Mouse (Mus musculus) hindbrain, embryonic 14.5 days (tissue): ENCODE measurements around the gene Efhc1. TPM values are rescaled to one million over a fixed set of nuclear protein-coding genes. Genes with fewer than 3 reads are reported as not detected.
A peak's percentile ranks its signal among the peaks of the same experiment; 100 is the strongest.

Experiments
- ATAC-seq: fragments of 200-750 bp; cut with Nextera tagmentation; 2 replicates; pipeline ENCODE4 v1.8.0; 2017; ENCODE audit warnings: moderate number of reproducible peaks, mild to moderate bottlenecking, moderate TSS enrichment, moderate library complexity; ENCODE audit not compliant: low FRiP score
- DNase-seq: peaks from one replicate; pipeline ENCODE4 v3.0.0-alpha.2; 2015; ENCODE audit warnings: low spot score
- H3K27ac ChIP-seq: fragments of 300-500 bp; sonication (generic); 2 replicates; pipeline ENCODE4 v1.5.1; 2014; ENCODE audit warnings: mild to moderate bottlenecking, moderate library complexity
- H3K27me3 ChIP-seq: fragments of 300-500 bp; sonication (generic); 2 replicates; pipeline ENCODE4 v1.6.1; 2014; ENCODE audit warnings: mild to moderate bottlenecking, low read length, mixed read lengths; ENCODE audit not compliant: control insufficient read depth, insufficient read depth
- H3K36me3 ChIP-seq: fragments of 300-500 bp; sonication (generic); replicated peaks from 2 replicates; pipeline ENCODE4 v1.6.1; 2014; ENCODE audit not compliant: control insufficient read depth, insufficient read depth
- H3K4me1 ChIP-seq: fragments of 300-500 bp; sonication (generic); replicated peaks from 2 replicates; pipeline ENCODE4 v1.6.1; 2014; ENCODE audit warnings: antibody characterized with exemption, low read length, mixed read lengths; ENCODE audit not compliant: control insufficient read depth, insufficient read depth
- H3K4me2 ChIP-seq: fragments of 300-500 bp; sonication (generic); replicated peaks from 2 replicates; pipeline ENCODE4 v1.6.1; 2014; ENCODE audit warnings: mild to moderate bottlenecking, moderate library complexity
- H3K4me3 ChIP-seq: fragments of 300-500 bp; sonication (generic); replicated peaks from 2 replicates; pipeline ENCODE4 v1.5.1; 2014; ENCODE audit warnings: mild to moderate bottlenecking, low read length
- H3K9ac ChIP-seq: fragments of 300-500 bp; sonication (generic); 2 replicates; pipeline ENCODE4 v1.6.1; 2014
- H3K9me3 ChIP-seq: fragments of 300-500 bp; sonication (generic); 2 replicates; pipeline ENCODE4 v1.6.1; 2016; ENCODE audit warnings: low read length; ENCODE audit not compliant: control insufficient read depth
- WGBS: fragments of 180-500 bp; shearing (Covaris S2); extraction: QIAGEN DNeasy Blood & Tissue Kit; methylation state at CpG from one replicate; pipeline ENCODE4 v1.1.7; 2014; 5-methylcytosine and 5-hydroxymethylcytosine counted together
- polyA plus RNA-seq: library from polyadenylated mRNA; unstranded; fragments of >200 nt; fragmentation: Nextera tagmentation; extraction: Ambion mirVana; gene quantifications from 2 replicates; pipeline ENCODE4 v1.2.1, GENCODE M21; 2014

Gene Efhc1
- polyA plus RNA-seq, 1 experiment from 2014 or later: 3.5 TPM

DNA sequence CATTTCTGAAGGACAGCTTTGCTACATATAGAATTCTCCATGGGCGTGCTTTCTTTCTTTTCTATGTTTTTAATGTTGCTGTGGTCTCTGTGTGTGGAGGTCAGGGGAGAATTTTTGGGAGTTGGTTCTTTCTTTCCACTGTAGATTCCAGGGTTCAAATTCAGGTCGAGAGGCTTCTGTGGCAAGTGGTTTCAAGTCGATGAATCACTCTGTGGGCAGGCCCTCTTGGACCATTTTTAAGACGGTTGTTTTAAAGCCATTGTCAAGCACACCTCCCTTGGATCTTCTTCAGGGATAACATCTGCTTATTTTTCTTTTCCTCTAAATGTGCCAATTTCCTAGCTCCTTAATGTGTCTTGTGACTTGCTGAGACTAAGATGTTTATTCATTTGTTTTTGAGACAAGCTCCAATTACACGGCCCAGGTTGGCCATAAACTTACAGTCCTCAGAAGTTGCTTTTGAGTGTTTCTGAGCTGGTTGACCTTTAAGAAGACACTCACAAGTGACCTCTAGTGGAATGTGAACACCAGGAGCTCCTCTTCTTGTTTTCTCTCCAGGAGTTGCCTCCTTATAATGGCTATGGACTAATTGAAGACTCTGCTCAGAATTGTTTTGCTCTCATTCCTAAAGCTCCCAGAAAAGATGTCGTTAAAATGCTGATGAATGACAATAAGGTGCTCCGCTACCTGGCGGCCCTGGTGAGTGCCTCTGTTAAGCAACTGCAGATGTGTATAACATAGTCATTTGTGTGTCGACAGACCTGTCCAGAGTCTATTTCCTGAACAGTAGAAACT, 23.1 kb downstream of the Efhc1 start:
- Histone ChIP-seq H3K4me1 (no peaks in the 10 kb centered on the region), H3K27ac (no peak overlapping the region), H3K36me3 (no peaks in the 10 kb centered on the region), H3K4me3 (no peak overlapping the region), H3K9ac (no peak overlapping the region), H3K27me3 (no peaks in the 10 kb centered on the region), H3K4me2 (no peak overlapping the region), H3K9me3 (no peaks in the 10 kb centered on the region)
- no peak for ATAC-seq
- DNase-seq: peak; percentile 18
- WGBS: 81% methylated on average over 9 of the region's 9 CpGs

DNA sequence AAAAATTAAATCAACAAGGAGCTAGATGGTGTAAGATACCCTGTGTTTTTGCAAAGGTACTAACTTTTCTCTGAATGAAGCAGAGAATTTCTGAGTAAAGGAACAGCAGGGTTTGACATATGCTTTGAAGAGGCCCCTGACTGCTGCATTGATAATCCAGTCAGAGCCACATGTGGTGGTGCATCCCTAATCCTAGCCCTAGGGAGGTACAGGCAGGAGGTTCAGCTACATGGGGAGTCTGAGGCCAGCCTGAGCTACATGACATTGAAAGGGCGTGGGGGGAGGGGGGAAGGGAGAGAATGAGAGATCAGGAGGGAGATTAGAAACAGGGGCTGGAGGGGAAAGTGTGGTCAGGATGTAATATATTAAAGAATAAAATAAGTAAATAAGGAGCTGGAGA, 29.1 kb downstream of the Efhc1 start:
- 30% methylated on average over 1 of the region's 1 CpGs for WGBS
- no peak for ATAC-seq
- Histone ChIP-seq H3K4me3 (no peak overlapping the region), H3K4me1 (no peaks in the 10 kb centered on the region), H3K27me3 (no peaks in the 10 kb centered on the region), H3K9me3 (no peaks in the 10 kb centered on the region), H3K9ac (no peak overlapping the region), H3K36me3 (no peaks in the 10 kb centered on the region), H3K27ac (no peak overlapping the region), H3K4me2 (no peak overlapping the region)
- DNase-seq: peak; percentile 19

DNA sequence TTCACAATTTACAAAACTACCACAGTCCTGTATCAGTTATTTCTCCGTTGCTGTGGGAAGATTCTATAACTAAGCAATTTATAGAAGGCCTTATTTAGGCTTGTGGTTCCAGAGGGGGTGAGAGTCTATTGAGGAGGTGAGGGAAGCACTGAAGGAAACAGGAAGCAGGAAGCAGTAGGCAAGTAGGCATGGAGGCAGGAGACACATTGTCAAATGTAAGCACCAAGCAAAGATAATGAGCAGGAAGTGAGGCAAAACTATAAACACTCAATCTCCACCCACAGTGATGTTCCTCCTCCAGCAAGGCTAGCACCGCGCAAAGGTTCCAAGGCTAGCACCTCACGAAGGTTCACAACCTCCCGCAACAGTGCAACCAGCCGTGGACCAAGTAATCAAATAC, 30.3 kb downstream of the Efhc1 start:
- H3K36me3 ChIP-seq: no peaks in the 10 kb centered on the region
- ATAC-seq (no peak), DNase-seq (peak; percentile 16)
- WGBS: 85% methylated on average over 6 of the region's 6 CpGs
- no peaks in the 10 kb centered on the region for H3K4me1 ChIP-seq
- H3K4me2 ChIP-seq: no peak overlapping the region
- no peak overlapping the region for H3K4me3 ChIP-seq
- H3K9me3 ChIP-seq: no peaks in the 10 kb centered on the region
- H3K9ac ChIP-seq: no peak overlapping the region
- H3K27ac ChIP-seq: no peak overlapping the region
- H3K27me3 ChIP-seq: no peaks in the 10 kb centered on the region

DNA sequence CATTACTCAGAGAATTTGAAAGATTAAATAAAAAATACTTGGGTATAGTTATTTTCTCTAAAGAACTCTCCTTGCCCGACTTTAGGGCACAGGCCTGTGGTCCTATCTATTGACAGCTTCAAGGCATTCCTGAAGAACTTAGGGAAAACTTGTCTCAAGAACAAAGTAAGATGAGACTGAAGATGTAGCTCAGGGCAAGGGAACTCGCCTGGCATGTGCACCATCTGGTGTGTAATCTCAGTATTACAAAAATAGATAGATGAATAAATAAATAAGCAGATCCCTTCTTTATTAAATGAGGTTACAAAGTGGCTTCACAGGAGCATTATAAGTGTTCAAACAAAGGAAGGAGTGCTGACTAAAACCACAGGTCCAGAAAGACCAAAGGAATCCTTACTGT, 32.7 kb downstream of the Efhc1 start:
- ATAC-seq (0 out of 2 replicates have a peak, but pooled peaks have one; percentile 31), DNase-seq (peak; percentile 24)
- 80% methylated on average over 2 of the region's 2 CpGs for WGBS

DNA sequence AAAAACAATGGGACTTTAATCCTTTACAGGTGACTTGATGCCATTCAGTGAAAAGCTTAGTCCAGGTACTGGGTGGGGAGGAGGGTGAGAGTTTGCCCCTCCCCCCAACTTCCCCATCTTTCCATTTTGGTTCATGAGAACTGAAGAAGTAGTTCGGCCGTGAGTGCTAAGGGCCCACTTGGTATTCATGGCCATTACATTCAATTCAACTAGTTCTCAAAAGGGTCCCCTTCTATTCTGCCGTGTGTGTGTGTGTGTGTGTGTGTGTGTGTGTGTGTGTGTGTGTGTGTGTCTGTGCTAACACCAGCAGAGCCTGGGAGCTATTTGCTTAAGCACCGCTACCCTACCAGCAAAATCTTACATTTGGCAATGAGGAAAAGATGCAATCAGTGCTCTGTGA, 33.2 kb downstream of the Efhc1 start:
- H3K27me3 ChIP-seq: no peaks in the 10 kb centered on the region
- H3K4me2 ChIP-seq: no peak overlapping the region
- H3K36me3 ChIP-seq: no peaks in the 10 kb centered on the region
- H3K9ac ChIP-seq: no peak overlapping the region
- peak; percentile 57; the same call in 1 of the 2 replicates for ATAC-seq
- WGBS: 42% methylated on average over 4 of the region's 4 CpGs
- no peaks in the 10 kb centered on the region for H3K9me3 ChIP-seq
- no peaks in the 10 kb centered on the region for H3K4me1 ChIP-seq
- H3K27ac ChIP-seq: no peak overlapping the region
- no peak overlapping the region for H3K4me3 ChIP-seq
- peak; percentile 20 for DNase-seq

More for the DNA sequence above, 32.7 kb downstream of the Efhc1 start:
- Histone ChIP-seq H3K27ac (no peak overlapping the region), H3K9me3 (no peaks in the 10 kb centered on the region), H3K36me3 (no peaks in the 10 kb centered on the region), H3K4me2 (no peak overlapping the region), H3K9ac (no peak overlapping the region), H3K27me3 (no peaks in the 10 kb centered on the region), H3K4me1 (no peaks in the 10 kb centered on the region), H3K4me3 (no peak overlapping the region)

DNA sequence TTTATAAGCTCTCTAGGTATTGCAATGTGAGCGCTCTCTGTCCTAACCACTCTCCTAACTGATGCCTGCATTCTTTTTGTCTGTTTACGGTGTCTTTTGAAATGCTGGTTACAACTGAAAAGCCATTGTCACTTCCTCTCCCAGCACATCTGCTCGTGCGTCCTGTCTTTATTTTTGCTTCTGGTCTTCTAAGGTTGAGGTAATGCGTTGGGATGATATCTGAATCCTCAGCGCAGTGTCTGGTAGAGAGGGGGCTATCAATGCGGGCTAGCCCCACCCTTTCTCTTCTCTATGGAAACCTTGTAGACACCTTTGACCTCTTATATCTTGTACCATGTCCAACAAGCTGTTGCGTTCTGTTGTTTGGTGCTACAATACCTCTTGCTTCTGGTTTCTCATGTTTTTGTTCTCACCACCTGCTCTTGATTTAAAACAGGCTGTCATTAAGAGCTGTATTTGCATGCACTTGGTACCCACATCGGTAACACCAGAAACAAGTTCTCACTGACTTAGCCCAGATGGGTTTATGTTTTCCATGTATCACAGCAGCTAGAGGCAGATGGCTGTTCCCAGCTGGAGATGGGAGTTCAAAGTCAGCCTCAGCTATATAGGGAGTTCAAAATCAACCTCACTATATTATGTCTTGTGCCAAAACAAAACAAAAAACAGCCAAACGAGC, 35.1 kb downstream of the Efhc1 start:
- Histone ChIP-seq H3K27ac (no peak overlapping the region), H3K4me2 (no peak overlapping the region), H3K9ac (no peak overlapping the region), H3K36me3 (no peaks in the 10 kb centered on the region), H3K4me3 (no peak overlapping the region), H3K27me3 (no peaks in the 10 kb centered on the region), H3K9me3 (no peaks in the 10 kb centered on the region), H3K4me1 (no peaks in the 10 kb centered on the region)
- 50% methylated on average over 10 of the region's 10 CpGs for WGBS
- ATAC-seq (no peak), DNase-seq (peak; percentile 22)

DNA sequence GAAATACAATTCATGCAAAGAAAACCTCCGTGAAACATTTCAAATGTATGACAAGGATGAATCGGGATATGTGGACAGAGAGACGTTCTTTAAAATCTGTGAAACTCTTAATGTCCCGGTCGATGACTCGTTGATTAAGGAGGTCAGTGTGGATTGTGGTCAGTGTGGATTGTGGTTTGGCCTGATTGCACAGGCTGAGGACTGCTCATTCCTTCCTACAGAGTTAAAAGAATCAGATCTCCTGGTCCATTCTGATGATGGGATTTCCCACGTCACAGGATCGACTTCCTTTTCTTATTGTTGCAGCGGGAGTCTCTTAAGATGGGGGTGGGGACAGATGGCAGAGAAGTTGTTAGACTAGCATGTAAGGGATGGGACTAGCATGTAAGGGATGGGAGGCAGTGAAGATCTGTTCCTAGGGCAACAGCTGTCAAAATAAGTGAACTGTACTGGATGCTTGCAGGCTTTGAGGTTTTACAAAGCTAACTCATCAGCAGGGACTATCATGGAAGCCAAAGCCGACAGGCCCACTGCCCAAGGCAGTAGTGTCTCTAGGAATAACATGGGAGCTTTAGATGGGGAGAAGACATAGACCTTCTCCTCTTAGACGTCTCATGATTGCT, 38.1 kb downstream of the Efhc1 start:
- H3K4me2 ChIP-seq: no peak overlapping the region
- 94% methylated on average over 11 of the region's 11 CpGs for WGBS
- H3K4me1 ChIP-seq: no peaks in the 10 kb centered on the region
- H3K9ac ChIP-seq: no peak overlapping the region
- DNase-seq: no peak
- H3K9me3 ChIP-seq: no peaks in the 10 kb centered on the region
- no peaks in the 10 kb centered on the region for H3K36me3 ChIP-seq
- ATAC-seq: no peak
- H3K27me3 ChIP-seq: no peaks in the 10 kb centered on the region
- H3K27ac ChIP-seq: no peak overlapping the region
- H3K4me3 ChIP-seq: no peak overlapping the region

DNA sequence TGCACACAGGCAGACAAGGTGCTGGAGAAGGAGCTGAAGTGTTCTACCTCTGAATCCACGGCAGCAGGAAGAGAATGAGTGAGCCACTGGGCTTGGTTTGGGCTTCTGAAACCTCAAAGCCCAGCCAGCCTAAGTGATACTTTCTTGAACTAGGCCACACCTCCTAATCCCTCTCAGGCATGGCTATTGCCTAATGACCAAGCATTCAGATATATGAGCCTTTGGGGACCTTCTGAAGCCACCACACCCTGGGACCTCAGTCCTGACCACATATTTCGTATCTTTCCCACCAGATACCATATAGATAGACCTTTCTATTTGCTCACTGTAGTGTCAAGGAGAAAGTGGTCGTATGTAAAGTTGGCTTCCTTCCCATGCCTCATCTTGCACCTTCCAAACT, 42.3 kb downstream of the Efhc1 start:
- H3K4me3 ChIP-seq: no peak overlapping the region
- no peaks in the 10 kb centered on the region for H3K9me3 ChIP-seq
- no peak overlapping the region for H3K4me2 ChIP-seq
- WGBS: 88% methylated on average over 3 of the region's 3 CpGs
- H3K4me1 ChIP-seq: 0 out of 2 replicates have a peak, but pooled peaks cover 2% of the 10 kb centered on the region
- no peak overlapping the region for H3K9ac ChIP-seq
- no peak for ATAC-seq
- H3K27me3 ChIP-seq: no peaks in the 10 kb centered on the region
- H3K27ac ChIP-seq: no peak overlapping the region
- no peaks in the 10 kb centered on the region for H3K36me3 ChIP-seq
- no peak for DNase-seq

DNA sequence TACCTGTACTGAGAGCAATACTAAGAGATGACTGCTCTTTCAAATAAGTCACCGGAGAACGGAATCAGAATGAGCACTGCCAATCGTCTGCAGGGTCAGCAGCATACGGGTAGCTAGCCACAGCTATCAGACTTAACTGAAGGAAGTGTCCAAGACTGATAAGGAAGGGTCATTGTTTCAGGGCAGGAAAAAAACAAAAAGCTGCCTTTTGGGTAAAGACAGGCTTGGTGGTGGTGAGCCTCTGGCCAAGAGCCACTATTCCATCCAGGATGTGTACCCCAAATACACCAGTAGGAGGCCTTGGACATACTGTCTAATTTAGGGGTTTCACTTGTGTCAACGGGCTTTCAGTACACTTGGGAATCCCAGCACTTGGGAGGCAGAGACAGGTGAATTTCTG, 42.9 kb downstream of the Efhc1 start:
- no peak overlapping the region for H3K9ac ChIP-seq
- WGBS: 90% methylated on average over 5 of the region's 5 CpGs
- DNase-seq (no peak), ATAC-seq (no peak)
- H3K27me3 ChIP-seq: no peaks in the 10 kb centered on the region
- no peak overlapping the region for H3K4me2 ChIP-seq
- H3K9me3 ChIP-seq: no peaks in the 10 kb centered on the region
- no peak overlapping the region for H3K4me3 ChIP-seq
- no peaks in the 10 kb centered on the region for H3K36me3 ChIP-seq
- H3K27ac ChIP-seq: no peak overlapping the region
- H3K4me1 ChIP-seq: 0 out of 2 replicates have a peak, but pooled peaks cover 2% of the 10 kb centered on the region
